Mouse (Mus musculus) spleen, embryonic (tissue): ENCODE measurements at regions not wholly inside any gene's neighbourhood (a gene's known extent, or its start where the extent isn't known, plus 50 kb on each side); places are given as distances from the start of the nearest gene placed in this dataset.

Experiments used
- CTCF ChIA-PET: fragments of 350-600 bp; sonication (Branson Sonifier 250); formaldehyde crosslinking; loops from one replicate; lab custom pipeline; 2022; lab: Charles Lee

- CTCF ChIA-PET = interaction anchor here (0.6 to 0.9 kb wide), 2 partner anchors 188 to 476 kb away, joined by 6 to 14 read pairs; no protein-coding TSS in a partner anchor
Measured at GRCm38 (mm10) chr17:50428004-50428560, 81.1 kb upstream of the Plcl2 start.

- CTCF ChIA-PET = interaction anchor here (0.6 kb wide), 1 partner anchor 30 kb away, joined by 3 read pairs; no protein-coding TSS in a partner anchor
Measured at GRCm38 (mm10) chr17:50432559-50432958, 76.6 kb upstream of the Plcl2 start.

- CTCF ChIA-PET = no interaction called here
Measured at GRCm38 (mm10) chr17:50438960-50439359, 70.2 kb upstream of the Plcl2 start.

GRCm38 (mm10) chr17:50439365-50439764, 69.8 kb upstream of the Plcl2 start:
- CTCF ChIA-PET = no interaction called here

- CTCF ChIA-PET = interaction anchor here (0.6 kb wide), 1 partner anchor 186 kb away, joined by 3 read pairs; no protein-coding TSS in a partner anchor
Measured at GRCm38 (mm10) chr17:50442062-50442461, 67.1 kb upstream of the Plcl2 start.

GRCm38 (mm10) chr17:50442905-50443304, 66.3 kb upstream of the Plcl2 start:
- CTCF ChIA-PET = no interaction called here

- CTCF ChIA-PET = no interaction called here
Measured at GRCm38 (mm10) chr17:50443376-50444022, 65.7 kb upstream of the Plcl2 start.

- CTCF ChIA-PET = no interaction called here
Measured at GRCm38 (mm10) chr17:50444023-50444389, 65.2 kb upstream of the Plcl2 start.

GRCm38 (mm10) chr17:50448693-50449092, 60.5 kb upstream of the Plcl2 start:
- CTCF ChIA-PET = no interaction called here

- CTCF ChIA-PET = no interaction called here
Measured at GRCm38 (mm10) chr17:50451606-50452005, 57.6 kb upstream of the Plcl2 start.

- CTCF ChIA-PET = no interaction called here
Measured at GRCm38 (mm10) chr17:50453524-50453923, 55.7 kb upstream of the Plcl2 start.

- CTCF ChIA-PET = no interaction called here
Measured at GRCm38 (mm10) chr17:50453956-50454355, 55.2 kb upstream of the Plcl2 start.

- CTCF ChIA-PET = no interaction called here
Measured at GRCm38 (mm10) chr17:50454917-50455316, 54.3 kb upstream of the Plcl2 start.

GRCm38 (mm10) chr17:50455719-50456118, 53.5 kb upstream of the Plcl2 start:
- CTCF ChIA-PET = no interaction called here

- CTCF ChIA-PET = no interaction called here
Measured at GRCm38 (mm10) chr17:50457053-50457697, 52.0 kb upstream of the Plcl2 start.

- CTCF ChIA-PET = no interaction called here
Measured at GRCm38 (mm10) chr17:50458232-50458631, 51.0 kb upstream of the Plcl2 start.
